Mouse (Mus musculus): ENCODE measurements around the gene Hs2st1. TPM values are rescaled to one million over a fixed set of nuclear protein-coding genes. Genes with fewer than 3 reads are reported as not detected.
A peak's percentile ranks its signal among the peaks of the same experiment; 100 is the strongest.

Gene Hs2st1
- total and polyA plus RNA-seq, 2 experiments from 2014 or later, result 14.1 to 57.7 TPM

DNA sequence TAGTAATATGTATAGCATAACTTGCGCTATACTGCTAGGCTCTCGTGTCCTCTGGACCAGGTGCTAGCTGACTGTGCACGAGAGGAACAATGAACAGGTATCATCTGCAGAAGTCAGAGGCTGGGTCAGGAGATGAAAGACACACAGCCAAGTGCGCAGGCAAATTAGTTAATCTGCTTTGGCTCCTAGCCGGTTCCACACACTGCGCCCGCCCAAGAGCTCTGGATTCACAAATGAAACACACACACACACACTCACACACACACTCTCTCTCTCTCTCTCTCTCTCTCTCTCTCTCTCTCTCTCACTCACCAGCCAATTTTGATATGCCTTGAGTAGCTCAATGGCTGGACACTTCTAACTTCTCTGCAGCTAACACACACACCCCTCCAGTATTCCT is 42.1 kb downstream of the Hs2st1 start:
- no peak overlapping the region for H3K4me3 ChIP-seq (ENCODE audit: low read depth, low read length)
- ATAC-seq (no peak), DNase-seq (no peak)

DNA sequence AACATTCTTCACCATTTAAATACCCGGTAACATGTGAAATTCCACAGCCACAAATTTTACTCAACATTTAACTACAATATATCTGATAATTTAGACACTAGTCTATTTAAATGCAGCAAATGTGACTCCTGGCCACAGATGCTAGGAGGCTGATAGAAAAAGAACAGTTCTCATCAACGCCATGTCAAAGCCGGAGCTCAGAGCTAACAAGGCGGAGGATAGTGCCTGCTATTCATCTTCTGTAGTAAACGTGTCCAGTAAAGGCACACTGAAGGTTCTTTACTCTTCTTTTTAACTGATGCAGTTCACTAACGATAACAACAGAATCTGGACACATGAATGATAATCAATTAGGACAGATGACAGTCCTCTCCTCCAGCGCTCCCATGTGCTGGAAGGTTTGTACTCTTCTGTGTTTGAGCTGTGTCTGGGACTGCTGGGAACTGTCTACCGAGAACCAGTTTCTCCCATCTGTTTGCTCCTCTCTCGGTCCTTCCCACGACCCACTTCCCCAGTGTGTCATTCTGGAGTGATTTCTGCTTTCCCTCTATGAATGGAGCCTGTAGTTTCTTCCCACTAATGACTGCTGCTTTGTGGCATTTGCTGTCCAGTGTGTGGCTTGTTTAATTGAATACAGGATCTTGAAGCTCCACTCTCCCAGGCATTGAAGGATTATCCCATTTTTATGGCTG is 50.3 kb downstream of the Hs2st1 start:
- H3K36me3 ChIP-seq (ENCODE audit: insufficient read depth), result no peaks in the 10 kb centered on the region
- no peak overlapping the region for H3K4me2 ChIP-seq (ENCODE audit: low read depth)
- no peak for TF ChIP-seq CTCF (IDR thresholded peaks at IDR 0.05; ENCODE audit: low read depth)
- no peaks in the 10 kb centered on the region for H3K9me3 ChIP-seq (ENCODE audit: low read length)
- H3K27ac ChIP-seq (ENCODE audit: low read depth, low read length), result peak overlapping the region; percentile 45; the same call in 1 of the 2 replicates
- H3K27me3 ChIP-seq (ENCODE audit: insufficient read depth, low read length), result no peaks in the 10 kb centered on the region
- no peak overlapping the region for H3K4me3 ChIP-seq (ENCODE audit: low read depth, low read length)
- DNase-seq, result no peak
- H3K9ac ChIP-seq, result no peak overlapping the region
- WGBS, result 38% methylated on average over 10 of the region's 10 CpGs
- peak; percentile 76 for ATAC-seq
- H3K4me1 ChIP-seq (ENCODE audit: insufficient read depth), result no peaks in the 10 kb centered on the region

More for the DNA sequence above, 42.1 kb downstream of the Hs2st1 start:
- Histone ChIP-seq H3K27ac (ENCODE audit: low read depth, low read length) (no peak overlapping the region), H3K9me3 (ENCODE audit: low read length) (no peaks in the 10 kb centered on the region), H3K4me2 (ENCODE audit: low read depth) (no peak overlapping the region), H3K36me3 (ENCODE audit: insufficient read depth) (no peaks in the 10 kb centered on the region), H3K4me1 (ENCODE audit: insufficient read depth) (peaks cover 9% of the 10 kb centered on the region), H3K9ac (no peak overlapping the region), H3K27me3 (ENCODE audit: insufficient read depth, low read length) (no peaks in the 10 kb centered on the region)
- WGBS, result 68% methylated on average over 7 of the region's 7 CpGs
- no peak for TF ChIP-seq CTCF (IDR thresholded peaks at IDR 0.05; ENCODE audit: low read depth)

DNA sequence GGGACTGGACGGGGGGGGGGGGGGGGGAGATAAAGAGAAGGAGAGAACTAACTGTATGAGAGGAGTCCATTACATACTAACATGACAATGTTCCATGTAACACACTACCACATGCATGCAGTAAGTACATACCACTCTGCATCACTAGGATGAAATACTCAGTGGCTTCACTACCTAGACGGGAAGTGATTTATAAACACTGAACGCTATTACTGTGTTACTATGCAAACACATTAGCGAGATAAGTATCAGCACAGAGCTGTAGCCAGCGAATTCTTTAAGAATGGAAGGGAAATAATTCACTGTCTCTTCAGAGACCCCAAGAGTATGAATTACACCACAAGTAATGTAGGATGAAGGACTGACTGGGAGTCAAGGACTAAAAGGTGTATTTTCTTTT is 51.1 kb downstream of the Hs2st1 start:
- H3K4me2 ChIP-seq (ENCODE audit: low read depth), result no peak overlapping the region
- DNase-seq, result no peak
- H3K4me1 ChIP-seq (ENCODE audit: insufficient read depth), result no peaks in the 10 kb centered on the region
- no peaks in the 10 kb centered on the region for H3K27me3 ChIP-seq (ENCODE audit: insufficient read depth, low read length)
- no peak overlapping the region for H3K9ac ChIP-seq
- H3K4me3 ChIP-seq (ENCODE audit: low read depth, low read length), result no peak overlapping the region
- TF ChIP-seq CTCF (IDR thresholded peaks at IDR 0.05; ENCODE audit: low read depth), result no peak
- H3K9me3 ChIP-seq (ENCODE audit: low read length), result no peaks in the 10 kb centered on the region
- 67% methylated on average over 5 of the region's 5 CpGs for WGBS
- ATAC-seq, result no peak
- H3K36me3 ChIP-seq (ENCODE audit: insufficient read depth), result no peaks in the 10 kb centered on the region
- no peak overlapping the region for H3K27ac ChIP-seq (ENCODE audit: low read depth, low read length)

DNA sequence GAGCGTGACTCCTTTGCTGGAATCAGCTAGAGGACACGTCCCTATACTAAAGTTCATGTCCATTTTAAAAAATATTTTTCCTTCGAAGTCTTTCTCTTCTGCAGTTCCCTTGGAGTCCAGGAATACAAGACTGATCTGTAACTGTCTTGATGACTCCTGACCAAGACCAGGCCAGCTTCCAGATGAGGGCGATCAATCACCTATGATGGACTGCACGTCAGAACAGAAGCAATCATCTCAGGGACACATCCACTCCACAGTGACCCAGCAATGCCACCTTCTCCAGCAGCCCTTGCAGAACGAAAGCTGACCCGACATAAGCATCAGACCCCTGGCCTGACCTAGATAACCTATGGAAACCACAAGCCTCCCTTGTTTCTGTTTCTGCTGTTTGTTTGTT is 54.7 kb downstream of the Hs2st1 start:
- Histone ChIP-seq H3K9ac (no peak overlapping the region), H3K27ac (ENCODE audit: low read depth, low read length) (no peak overlapping the region), H3K27me3 (ENCODE audit: insufficient read depth, low read length) (no peaks in the 10 kb centered on the region), H3K36me3 (ENCODE audit: insufficient read depth) (no peaks in the 10 kb centered on the region), H3K4me3 (ENCODE audit: low read depth, low read length) (no peak overlapping the region), H3K4me1 (ENCODE audit: insufficient read depth) (no peaks in the 10 kb centered on the region), H3K4me2 (ENCODE audit: low read depth) (no peak overlapping the region), H3K9me3 (ENCODE audit: low read length) (no peaks in the 10 kb centered on the region)
- 90% methylated on average over 7 of the region's 7 CpGs for WGBS
- DNase-seq (no peak), ATAC-seq (no peak)
- TF ChIP-seq CTCF (IDR thresholded peaks at IDR 0.05; ENCODE audit: low read depth), result no peak

DNA sequence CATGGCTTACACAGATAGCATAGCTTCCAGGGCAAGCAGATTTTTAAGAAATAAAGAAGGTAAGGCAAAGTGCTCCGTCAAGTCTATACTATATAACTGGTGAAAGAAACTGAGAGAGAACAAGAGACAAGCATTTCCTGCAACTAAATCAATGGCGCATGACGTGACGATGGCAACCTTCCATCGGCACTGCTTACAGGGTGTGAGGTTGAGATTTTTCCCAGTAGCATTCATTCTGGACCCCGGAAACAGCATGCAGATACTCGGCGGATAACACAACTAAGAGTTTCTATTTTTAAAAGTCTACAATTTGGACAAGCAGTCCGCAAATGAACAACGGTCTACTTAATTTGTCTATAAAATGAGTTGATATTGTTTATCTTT is 55.9 kb downstream of the Hs2st1 start:
- no peaks in the 10 kb centered on the region for H3K9me3 ChIP-seq (ENCODE audit: low read length)
- DNase-seq (no peak), ATAC-seq (no peak)
- H3K9ac ChIP-seq, result no peak overlapping the region
- no peak overlapping the region for H3K4me3 ChIP-seq (ENCODE audit: low read depth, low read length)
- no peak for TF ChIP-seq CTCF (IDR thresholded peaks at IDR 0.05; ENCODE audit: low read depth)
- no peak overlapping the region for H3K27ac ChIP-seq (ENCODE audit: low read depth, low read length)
- WGBS, result 69% methylated on average over 10 of the region's 10 CpGs
- H3K27me3 ChIP-seq (ENCODE audit: insufficient read depth, low read length), result no peaks in the 10 kb centered on the region
- 0 out of 2 replicates have a peak, but pooled peaks cover 2% of the 10 kb centered on the region for H3K4me1 ChIP-seq (ENCODE audit: insufficient read depth)
- H3K36me3 ChIP-seq (ENCODE audit: insufficient read depth), result no peaks in the 10 kb centered on the region
- no peak overlapping the region for H3K4me2 ChIP-seq (ENCODE audit: low read depth)

DNA sequence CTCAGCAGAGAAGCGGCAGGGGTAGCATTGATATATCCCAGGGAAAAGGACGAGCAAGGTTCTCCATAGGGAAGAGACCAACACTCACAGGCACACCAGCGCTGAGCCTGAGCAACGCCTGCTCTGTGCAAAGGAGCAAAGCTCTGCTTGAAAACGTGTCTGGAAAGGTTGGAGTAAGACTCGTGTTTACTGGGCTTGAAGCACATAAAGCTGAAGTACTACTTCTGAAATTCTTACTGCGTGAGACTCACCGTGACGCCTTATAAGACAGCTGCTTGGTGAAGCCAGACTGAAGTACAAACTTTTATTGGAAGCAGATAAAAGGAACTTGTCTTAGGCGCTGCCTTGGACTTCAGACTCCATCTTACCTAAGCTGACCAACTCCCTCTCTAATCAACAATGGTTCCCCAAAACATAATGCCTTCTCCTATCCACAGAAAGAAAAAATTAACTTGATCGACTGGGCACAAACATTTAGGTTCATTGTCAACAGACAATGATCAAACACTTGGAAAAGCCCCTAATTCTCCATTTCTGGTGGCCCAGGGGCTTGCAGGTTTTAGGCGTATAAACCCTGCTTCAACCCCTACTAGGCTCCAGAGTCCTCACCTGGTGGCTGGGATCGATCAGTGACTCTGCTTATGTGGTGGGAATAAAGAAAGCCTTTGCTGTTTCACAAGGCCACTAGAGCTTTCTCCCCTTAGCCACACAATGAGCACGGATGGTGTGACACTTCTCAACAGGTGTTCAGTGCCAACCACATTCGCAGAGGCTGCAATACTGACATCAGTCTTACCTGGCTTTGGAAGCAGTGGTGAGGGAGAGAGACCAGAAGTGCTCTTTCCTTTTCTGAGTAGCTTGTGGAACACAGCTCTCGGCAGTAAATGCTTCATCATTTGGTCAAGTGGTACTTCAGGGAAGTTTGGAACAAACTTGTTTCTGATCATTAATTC is 56.5 kb downstream of the Hs2st1 start:
- no peaks in the 10 kb centered on the region for H3K9me3 ChIP-seq (ENCODE audit: low read length)
- H3K4me1 ChIP-seq (ENCODE audit: insufficient read depth), result 0 out of 2 replicates have a peak, but pooled peaks cover 4% of the 10 kb centered on the region
- ATAC-seq (no peak), DNase-seq (no peak)
- no peak overlapping the region for H3K27ac ChIP-seq (ENCODE audit: low read depth, low read length)
- H3K27me3 ChIP-seq (ENCODE audit: insufficient read depth, low read length), result no peaks in the 10 kb centered on the region
- H3K36me3 ChIP-seq (ENCODE audit: insufficient read depth), result no peaks in the 10 kb centered on the region
- no peak overlapping the region for H3K4me2 ChIP-seq (ENCODE audit: low read depth)
- 82% methylated on average over 16 of the region's 16 CpGs for WGBS
- H3K9ac ChIP-seq, result no peak overlapping the region
- H3K4me3 ChIP-seq (ENCODE audit: low read depth, low read length), result no peak overlapping the region
- no peak for TF ChIP-seq CTCF (IDR thresholded peaks at IDR 0.05; ENCODE audit: low read depth)

DNA sequence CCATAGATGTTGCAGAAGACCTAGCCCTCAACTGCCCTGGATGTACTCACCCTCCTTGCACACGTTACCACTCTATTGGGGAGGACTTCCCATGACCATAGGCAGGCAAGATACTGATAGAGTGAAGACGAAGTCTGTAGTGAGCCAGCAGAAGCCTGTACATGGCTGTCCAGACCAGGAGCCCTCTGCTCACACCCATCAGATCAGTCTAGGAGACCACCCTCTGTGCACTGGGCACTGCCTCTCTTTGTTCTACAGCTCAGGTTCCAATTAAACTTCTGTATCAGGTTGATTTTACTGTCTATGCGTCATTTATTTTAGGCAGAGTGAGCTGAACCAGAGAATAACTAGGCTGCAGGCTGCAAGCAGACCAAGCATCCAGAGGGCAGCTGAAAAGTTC is 59.3 kb downstream of the Hs2st1 start:
- Histone ChIP-seq H3K9ac (no peak overlapping the region), H3K9me3 (ENCODE audit: low read length) (no peaks in the 10 kb centered on the region), H3K27ac (ENCODE audit: low read depth, low read length) (no peak overlapping the region), H3K4me3 (ENCODE audit: low read depth, low read length) (no peak overlapping the region), H3K4me2 (ENCODE audit: low read depth) (no peak overlapping the region), H3K36me3 (ENCODE audit: insufficient read depth) (no peaks in the 10 kb centered on the region), H3K4me1 (ENCODE audit: insufficient read depth) (0 out of 2 replicates have a peak, but pooled peaks cover 8% of the 10 kb centered on the region), H3K27me3 (ENCODE audit: insufficient read depth, low read length) (no peaks in the 10 kb centered on the region)
- TF ChIP-seq CTCF (IDR thresholded peaks at IDR 0.05; ENCODE audit: low read depth), result no peak
- DNase-seq (no peak), ATAC-seq (no peak)
- 82% methylated on average over 3 of the region's 3 CpGs for WGBS
